Comparison of ENCODE assay signal across 8 mouse cellular contexts in genomic region chr16:17200953-17201707, GRCm38 (mm10). TPM values are rescaled to one million over a fixed set of nuclear protein-coding genes. Genes with fewer than 3 reads are reported as not detected.
DNase-seq lines count a peak whose midpoint lies in the region; ATAC-seq lines count a peak whose summit lies in the region.

No protein-coding gene starts in this region.

- peaks cover 16% of the 10 kb centered on the region for H3K4me1 ChIP-seq in forebrain, embryonic 10.5 days
- peaks cover 13% of the 10 kb centered on the region for H3K4me1 ChIP-seq in heart, embryonic 15.5 days (replicated peaks)
- H3K4me1 ChIP-seq in liver, embryonic 13.5 days (replicated peaks): peaks cover 33% of the 10 kb centered on the region
- 0 out of 2 replicates have a peak, but pooled peaks cover 14% of the 10 kb centered on the region for H3K4me1 ChIP-seq in stomach, embryonic 15.5 days

- H3K4me2 ChIP-seq in heart, embryonic 15.5 days: peak overlapping the region; percentile 71
- H3K4me2 ChIP-seq in liver, embryonic 13.5 days: peak overlapping the region; percentile 89
- H3K4me2 ChIP-seq in stomach, embryonic 15.5 days: peak overlapping the region; percentile 65

- peak; percentile 68 for ATAC-seq in heart, embryonic 15.5 days (replicated peaks; ENCODE audit: insufficient number of reproducible peaks, insufficient read depth, low FRiP score, low read depth)
- peak; percentile 85 for ATAC-seq in liver, embryonic 13.5 days (ENCODE audit: low read depth)
- ATAC-seq in stomach, embryonic 15.5 days (ENCODE audit: insufficient read depth, low FRiP score, low read depth): peak; percentile 84

- peaks cover 23% of the 10 kb centered on the region for H3K36me3 ChIP-seq in forebrain, embryonic 10.5 days (replicated peaks)
- no peaks in the 10 kb centered on the region for H3K36me3 ChIP-seq in heart, embryonic 15.5 days
- H3K36me3 ChIP-seq in liver, embryonic 13.5 days: peaks cover 9% of the 10 kb centered on the region
- H3K36me3 ChIP-seq in stomach, embryonic 15.5 days: no peaks in the 10 kb centered on the region

- under 1% methylated on average over 71 of the region's 72 CpGs for WGBS in forebrain, embryonic 10.5 days
- under 1% methylated on average over 70 of the region's 72 CpGs for WGBS in heart, embryonic 15.5 days
- under 1% methylated on average over 69 of the region's 72 CpGs for WGBS in liver, embryonic 13.5 days (ENCODE audit: insufficient replicate concordance)
- under 1% methylated on average over 72 of the region's 72 CpGs for WGBS in stomach, embryonic 15.5 days

- H3K9ac ChIP-seq in heart, embryonic 15.5 days: peak overlapping the region; percentile 93
- peak overlapping the region; percentile 96 for H3K9ac ChIP-seq in liver, embryonic 13.5 days
- H3K9ac ChIP-seq in stomach, embryonic 15.5 days: peak overlapping the region; percentile 95

- H3K4me3 ChIP-seq in forebrain, embryonic 10.5 days: peak overlapping the region; percentile 99
- peak overlapping the region; percentile 78 for H3K4me3 ChIP-seq in heart, embryonic 15.5 days
- peak overlapping the region; percentile 84 for H3K4me3 ChIP-seq in liver, embryonic 13.5 days (replicated peaks)
- H3K4me3 ChIP-seq in stomach, embryonic 15.5 days (replicated peaks): peak overlapping the region; percentile 99

- no peaks in the 10 kb centered on the region for H3K9me3 ChIP-seq in forebrain, embryonic 10.5 days
- H3K9me3 ChIP-seq in heart, embryonic 15.5 days (replicated peaks): no peaks in the 10 kb centered on the region
- H3K9me3 ChIP-seq in liver, embryonic 13.5 days (replicated peaks): no peaks in the 10 kb centered on the region
- H3K9me3 ChIP-seq in stomach, embryonic 15.5 days: no peaks in the 10 kb centered on the region

- peaks cover 3% of the 10 kb centered on the region for H3K27me3 ChIP-seq in forebrain, embryonic 10.5 days (ENCODE audit: poor library complexity, severe bottlenecking)
- H3K27me3 ChIP-seq in heart, embryonic 15.5 days: no peaks in the 10 kb centered on the region
- peaks cover under 1% of the 10 kb centered on the region; the same call in 1 of the 2 replicates for H3K27me3 ChIP-seq in liver, embryonic 13.5 days
- H3K27me3 ChIP-seq in stomach, embryonic 15.5 days (replicated peaks): no peaks in the 10 kb centered on the region

- H3K27ac ChIP-seq in forebrain, embryonic 10.5 days: peak overlapping the region; percentile 98
- peak overlapping the region; percentile 73 for H3K27ac ChIP-seq in heart, embryonic 15.5 days
- peak overlapping the region; percentile 83 for H3K27ac ChIP-seq in liver, embryonic 13.5 days
- H3K27ac ChIP-seq in stomach, embryonic 15.5 days: peak overlapping the region; percentile 79

- peak; percentile 65 to 73 for DNase-seq in CD8-positive naive resting alpha-beta T cell, adult 2 months (ENCODE audit: low read depth in 2 of 2, low spot score in 2 of 2)
- peak; percentile 64 for DNase-seq in c-Kit-positive CD71-negative TER-119-negative erythroid progenitor cells, embryonic 14.5 days (ENCODE audit: low read depth)
- peak; percentile 86 for DNase-seq in forebrain, embryonic 10.5 days (ENCODE audit: extremely low spot score, low spot score)
- DNase-seq in kidney, postnatal 25 days: peak; percentile 88 to 93
- peak; percentile 78 for DNase-seq in liver, embryonic 13.5 days
- DNase-seq in neural tube, embryonic 10.5 days (ENCODE audit: extremely low spot score, low spot score): peak; percentile 88

RNA-seq across cellular contexts. Expression of gene Ube2l3, which starts 1.3 kb away (rescaled TPM):
- 436 and 440 TPM in 2 replicates for polyA plus RNA-seq in forebrain, embryonic 10.5 days (2016; fragmentation: Nextera tagmentation; extraction: Ambion mirVana)
- 255 and 264 TPM in 2 replicates for polyA plus RNA-seq in heart, embryonic 15.5 days (2015; fragmentation: Nextera tagmentation; extraction: Ambion mirVana)
- polyA plus RNA-seq in liver, embryonic 13.5 days (2015; fragmentation: Nextera tagmentation; extraction: Ambion mirVana): 247 and 282 TPM in 2 replicates
- 314 and 339 TPM in 2 replicates for polyA plus RNA-seq in stomach, embryonic 15.5 days (2015; fragmentation: Nextera tagmentation; extraction: Ambion mirVana)

RNA-seq across cellular contexts. Expression of gene Rimbp3, which starts 7.3 kb away (rescaled TPM):
- 1.2 and 1.6 TPM in 2 replicates for polyA plus RNA-seq in forebrain, embryonic 10.5 days (2016; fragmentation: Nextera tagmentation; extraction: Ambion mirVana)
- 0.13 and 0.30 TPM in 2 replicates for polyA plus RNA-seq in heart, embryonic 15.5 days (2015; fragmentation: Nextera tagmentation; extraction: Ambion mirVana)
- 0.12 and 0.14 TPM in 2 replicates for polyA plus RNA-seq in liver, embryonic 13.5 days (2015; fragmentation: Nextera tagmentation; extraction: Ambion mirVana)
- polyA plus RNA-seq in stomach, embryonic 15.5 days (2015; fragmentation: Nextera tagmentation; extraction: Ambion mirVana): 0.39 and 0.57 TPM in 2 replicates

RNA-seq across cellular contexts. Expression of gene Hic2, which starts 32.2 kb away (rescaled TPM):
- polyA plus RNA-seq in forebrain, embryonic 10.5 days (2016; fragmentation: Nextera tagmentation; extraction: Ambion mirVana): 14.7 and 16.5 TPM in 2 replicates
- 3.2 and 4.0 TPM in 2 replicates for polyA plus RNA-seq in heart, embryonic 15.5 days (2015; fragmentation: Nextera tagmentation; extraction: Ambion mirVana)
- polyA plus RNA-seq in liver, embryonic 13.5 days (2015; fragmentation: Nextera tagmentation; extraction: Ambion mirVana): 2.9 and 3.2 TPM in 2 replicates
- 4.5 and 6.1 TPM in 2 replicates for polyA plus RNA-seq in stomach, embryonic 15.5 days (2015; fragmentation: Nextera tagmentation; extraction: Ambion mirVana)

RNA-seq across cellular contexts. Expression of gene Ccdc116, which starts 54.1 kb away (rescaled TPM):
- 0.32 and 0.48 TPM in 2 replicates for polyA plus RNA-seq in forebrain, embryonic 10.5 days (2016; fragmentation: Nextera tagmentation; extraction: Ambion mirVana)
- polyA plus RNA-seq in heart, embryonic 15.5 days (2015; fragmentation: Nextera tagmentation; extraction: Ambion mirVana): 0.16 and 0.34 TPM in 2 replicates
- polyA plus RNA-seq in liver, embryonic 13.5 days (2015; fragmentation: Nextera tagmentation; extraction: Ambion mirVana): 0.62 and 0.81 TPM in 2 replicates
- 1.5 and 1.9 TPM in 2 replicates for polyA plus RNA-seq in stomach, embryonic 15.5 days (2015; fragmentation: Nextera tagmentation; extraction: Ambion mirVana)

RNA-seq across cellular contexts. Expression of gene Ydjc, which starts 56.7 kb away (rescaled TPM):
- 5.8 and 6.9 TPM in 2 replicates for polyA plus RNA-seq in forebrain, embryonic 10.5 days (2016; fragmentation: Nextera tagmentation; extraction: Ambion mirVana)
- polyA plus RNA-seq in heart, embryonic 15.5 days (2015; fragmentation: Nextera tagmentation; extraction: Ambion mirVana): 4.5 and 6.6 TPM in 2 replicates
- 15.7 and 15.8 TPM in 2 replicates for polyA plus RNA-seq in liver, embryonic 13.5 days (2015; fragmentation: Nextera tagmentation; extraction: Ambion mirVana)
- 20.2 and 22.4 TPM in 2 replicates for polyA plus RNA-seq in stomach, embryonic 15.5 days (2015; fragmentation: Nextera tagmentation; extraction: Ambion mirVana)

Comparison
In these comparisons a context has a peak if more than half of its experiments do, and no peak if none do; other contexts are left out.
1. Peak in every context shown above with its lines: DNase-seq, ATAC-seq, H3K4me3 ChIP-seq and H3K27ac ChIP-seq.